In genomic region chr15:98144861-98145507, GRCm38 (mm10) we compare ENCODE assay signal across 8 mouse cellular contexts. TPM values are rescaled to one million over a fixed set of nuclear protein-coding genes. Genes with fewer than 3 reads are reported as not detected.
DNase-seq lines count a peak whose midpoint lies in the region; ATAC-seq and TF ChIP-seq lines count a peak whose summit lies in the region.

No protein-coding gene starts in this region.

- peak; percentile 43 for DNase-seq in adrenal gland, postnatal 25 days
- no peak for DNase-seq in adrenal gland, adult 18-20 months (ENCODE audit: low spot score in 2 of 2)
- peak; percentile 18 for DNase-seq in urinary bladder, postnatal 14 days (ENCODE audit: low spot score)
- no peak for DNase-seq in urinary bladder, postnatal 36 days (ENCODE audit: low spot score in 2 of 2)
- peak; percentile 33 for DNase-seq in hindbrain, embryonic 11.5 days (ENCODE audit: low spot score)
- DNase-seq in liver, embryonic 14.5 days (ENCODE audit: low read depth in 3 of 3, low spot score in 3 of 3), result no peak
- no peak for DNase-seq in frontal cortex, adult 2 months (ENCODE audit: extremely low spot score in 1 of 2, low spot score in 1 of 2)

- under 1% methylated on average over 36 of the region's 36 CpGs for WGBS in hindbrain, embryonic 11.5 days
- WGBS in liver, embryonic 14.5 days (ENCODE audit: insufficient replicate concordance), result under 1% methylated on average over 36 of the region's 36 CpGs
- WGBS in small intestine, adult 2 months, result under 1% methylated on average over 35 of the region's 36 CpGs

- no peaks in the 10 kb centered on the region; the same call in 1 of the 2 replicates for H3K4me1 ChIP-seq in hindbrain, embryonic 11.5 days (replicated peaks; ENCODE audit: control insufficient read depth, insufficient read depth, low read length)
- peaks cover 2 to 6% of the 10 kb centered on the region in 2 experiments for H3K4me1 ChIP-seq in liver, embryonic 14.5 days (replicated peaks; ENCODE audit: control insufficient read depth in 2 of 2, insufficient read depth in 2 of 2, low read length in 1 of 2)
- H3K4me1 ChIP-seq in small intestine, adult 2 months (ENCODE audit: control insufficient read depth, insufficient read depth, insufficient read length, low read length), result peaks cover 9% of the 10 kb centered on the region

- H3K4me3 ChIP-seq in hindbrain, embryonic 11.5 days (ENCODE audit: low read depth, low read length), result peak overlapping the region; percentile 96
- H3K4me3 ChIP-seq in liver, embryonic 14.5 days (ENCODE audit: insufficient read depth in 1 of 2, low read depth in 2 of 2, low read length in 2 of 2), result peak overlapping the region; percentile 72 to 84
- H3K4me3 ChIP-seq in small intestine, adult 2 months (ENCODE audit: low read depth, low read length), result peak overlapping the region; percentile 90

- no peaks in the 10 kb centered on the region for H3K36me3 ChIP-seq in hindbrain, embryonic 11.5 days (ENCODE audit: control insufficient read depth, insufficient read depth, low read length)
- H3K36me3 ChIP-seq in liver, embryonic 14.5 days (replicated peaks; ENCODE audit: control insufficient read depth, insufficient read depth, low read depth), result no peaks in the 10 kb centered on the region
- peaks cover 20% of the 10 kb centered on the region for H3K36me3 ChIP-seq in small intestine, adult 2 months (ENCODE audit: control insufficient read depth, insufficient read depth, low read length)

- peak overlapping the region; percentile 92 for H3K9ac ChIP-seq in hindbrain, embryonic 11.5 days (ENCODE audit: low read depth, low read length)
- H3K9ac ChIP-seq in liver, embryonic 14.5 days (replicated peaks), result peak overlapping the region; percentile 95

- no peak for TF ChIP-seq CTCF in liver, embryonic 14.5 days (IDR thresholded peaks at IDR 0.05; ENCODE audit: low read depth)
- TF ChIP-seq CTCF in small intestine, adult 2 months (IDR thresholded peaks at IDR 0.05; ENCODE audit: extremely low read depth, insufficient read length, insufficient replicate concordance, low read depth, low read length), result no peak

- no peak for TF ChIP-seq EP300 in liver, embryonic 14.5 days (IDR thresholded peaks at IDR 0.05; ENCODE audit: low read depth)

- no peak for TF ChIP-seq POLR2A in small intestine, adult 2 months (IDR thresholded peaks at IDR 0.05; ENCODE audit: low read depth, low read length)

- H3K9me3 ChIP-seq in hindbrain, embryonic 11.5 days (ENCODE audit: control insufficient read depth, low read length), result no peaks in the 10 kb centered on the region
- H3K9me3 ChIP-seq in liver, embryonic 14.5 days (ENCODE audit: control insufficient read depth, low read length), result no peaks in the 10 kb centered on the region

- ATAC-seq in hindbrain, embryonic 11.5 days (ENCODE audit: low FRiP score), result peak; percentile 69
- ATAC-seq in liver, embryonic 14.5 days (ENCODE audit: insufficient read depth), result peak; percentile 67

- peak overlapping the region; percentile 94 for H3K4me2 ChIP-seq in hindbrain, embryonic 11.5 days (replicated peaks; ENCODE audit: low read depth, low read length)
- peak overlapping the region; percentile 74 for H3K4me2 ChIP-seq in liver, embryonic 14.5 days (ENCODE audit: low read depth)

- H3K27me3 ChIP-seq in hindbrain, embryonic 11.5 days (ENCODE audit: control insufficient read depth, insufficient read depth, low read length), result no peaks in the 10 kb centered on the region
- no peaks in the 10 kb centered on the region for H3K27me3 ChIP-seq in liver, embryonic 14.5 days (ENCODE audit: control insufficient read depth, insufficient read depth, low read length)
- no peaks in the 10 kb centered on the region for H3K27me3 ChIP-seq in small intestine, adult 2 months (ENCODE audit: control insufficient read depth, insufficient read depth, low read length)

- H3K27ac ChIP-seq in hindbrain, embryonic 11.5 days (ENCODE audit: low read depth, low read length), result peak overlapping the region; percentile 72
- H3K27ac ChIP-seq in liver, embryonic 14.5 days, result peak overlapping the region; percentile 58
- H3K27ac ChIP-seq in small intestine, adult 2 months (ENCODE audit: insufficient read depth, low read depth, low read length), result peak overlapping the region; percentile 5; the same call in 1 of the 2 replicates

RNA-seq across cellular contexts. Expression of gene Asb8, which starts 20.4 kb away (rescaled TPM):
- 36.2 and 46.2 TPM in 2 replicates for total RNA-seq in adrenal gland, postnatal 25 days (2021)
- total RNA-seq in adrenal gland, adult 18-20 months (2021), result 10 to 100 TPM; 38.1 to 41.2 TPM
- 47.6 and 53.2 TPM in 2 replicates for polyA plus RNA-seq in hindbrain, embryonic 11.5 days (2014; fragmentation: Nextera tagmentation; extraction: Ambion mirVana)
- 9.7 and 15.1 TPM in 2 replicates for polyA plus RNA-seq in liver, embryonic 14.5 days (2012; rRNA removed)
- 22.3 and 22.4 TPM in 2 replicates for polyA plus RNA-seq in liver, embryonic 14.5 days (2014; fragmentation: Nextera tagmentation; extraction: Ambion mirVana)
- polyA plus RNA-seq in small intestine, adult 2 months (2012; rRNA removed), result 15.8 and 27.3 TPM in 2 replicates
- polyA plus RNA-seq in frontal cortex, adult 2 months (2012; rRNA removed), result 57.7 and 60.2 TPM in 2 replicates

RNA-seq across cellular contexts. Expression of gene Ccdc184, which starts 22.0 kb away (rescaled TPM):
- total RNA-seq in adrenal gland, postnatal 25 days (2021), result 0.55 and 0.71 TPM in 2 replicates
- 1 to 10 TPM in 1 of 2 experiments, under 1 TPM in 1; 0.83 to 1.1 TPM for total RNA-seq in adrenal gland, adult 18-20 months (2021)
- polyA plus RNA-seq in hindbrain, embryonic 11.5 days (2014; fragmentation: Nextera tagmentation; extraction: Ambion mirVana), result 13.3 and 15.9 TPM in 2 replicates
- 0.01 TPM in 1 of 2 replicates, not detected in the other for polyA plus RNA-seq in liver, embryonic 14.5 days (2012; rRNA removed)
- polyA plus RNA-seq in liver, embryonic 14.5 days (2014; fragmentation: Nextera tagmentation; extraction: Ambion mirVana), result not detected in 2 replicates
- polyA plus RNA-seq in small intestine, adult 2 months (2012; rRNA removed), result 0.22 and 0.43 TPM in 2 replicates
- 13.0 and 14.6 TPM in 2 replicates for polyA plus RNA-seq in frontal cortex, adult 2 months (2012; rRNA removed)

RNA-seq across cellular contexts. Expression of gene Olfr288, which starts 50.4 kb away (rescaled TPM):
- not detected in 2 replicates for total RNA-seq in adrenal gland, postnatal 25 days (2021)
- total RNA-seq in adrenal gland, adult 18-20 months (2021), result not detected
- not detected in 2 replicates for polyA plus RNA-seq in hindbrain, embryonic 11.5 days (2014; fragmentation: Nextera tagmentation; extraction: Ambion mirVana)
- not detected in 2 replicates for polyA plus RNA-seq in liver, embryonic 14.5 days (2012; rRNA removed)
- not detected in 2 replicates for polyA plus RNA-seq in liver, embryonic 14.5 days (2014; fragmentation: Nextera tagmentation; extraction: Ambion mirVana)
- polyA plus RNA-seq in small intestine, adult 2 months (2012; rRNA removed), result not detected in 2 replicates
- polyA plus RNA-seq in frontal cortex, adult 2 months (2012; rRNA removed), result 0.29 and 0.32 TPM in 2 replicates

RNA-seq across cellular contexts. Expression of gene Senp1, which starts 51.4 kb away (rescaled TPM):
- 19.8 and 20.8 TPM in 2 replicates for total RNA-seq in adrenal gland, postnatal 25 days (2021)
- 10 to 100 TPM; 16.3 to 16.9 TPM for total RNA-seq in adrenal gland, adult 18-20 months (2021)
- 40.6 and 41.5 TPM in 2 replicates for polyA plus RNA-seq in hindbrain, embryonic 11.5 days (2014; fragmentation: Nextera tagmentation; extraction: Ambion mirVana)
- polyA plus RNA-seq in liver, embryonic 14.5 days (2012; rRNA removed), result 8.7 and 10.7 TPM in 2 replicates
- polyA plus RNA-seq in liver, embryonic 14.5 days (2014; fragmentation: Nextera tagmentation; extraction: Ambion mirVana), result 15.3 and 16.9 TPM in 2 replicates
- polyA plus RNA-seq in small intestine, adult 2 months (2012; rRNA removed), result 3.2 and 5.5 TPM in 2 replicates
- 12.3 and 12.7 TPM in 2 replicates for polyA plus RNA-seq in frontal cortex, adult 2 months (2012; rRNA removed)

RNA-seq across cellular contexts. Expression of gene Pfkm, which starts 52.6 kb away (rescaled TPM):
- total RNA-seq in adrenal gland, postnatal 25 days (2021), result 47.7 and 82.8 TPM in 2 replicates
- total RNA-seq in adrenal gland, adult 18-20 months (2021), result 10 to 100 TPM; 71.0 to 86.3 TPM
- polyA plus RNA-seq in hindbrain, embryonic 11.5 days (2014; fragmentation: Nextera tagmentation; extraction: Ambion mirVana), result 32.1 and 32.6 TPM in 2 replicates
- polyA plus RNA-seq in liver, embryonic 14.5 days (2012; rRNA removed), result 18.2 and 22.4 TPM in 2 replicates
- 19.6 and 20.6 TPM in 2 replicates for polyA plus RNA-seq in liver, embryonic 14.5 days (2014; fragmentation: Nextera tagmentation; extraction: Ambion mirVana)
- polyA plus RNA-seq in small intestine, adult 2 months (2012; rRNA removed), result 4.3 and 4.8 TPM in 2 replicates
- 329 and 345 TPM in 2 replicates for polyA plus RNA-seq in frontal cortex, adult 2 months (2012; rRNA removed)

Comparison
In these comparisons a context has a peak if more than half of its experiments do, and no peak if none do; other contexts are left out.
1. DNase-seq: peak in adrenal gland, postnatal 25 days (single experiment), urinary bladder, postnatal 14 days (single experiment) and hindbrain, embryonic 11.5 days (single experiment); none in adrenal gland, adult 18-20 months (0 of 2), urinary bladder, postnatal 36 days (0 of 2), liver, embryonic 14.5 days (0 of 3) and frontal cortex, adult 2 months (0 of 2).
2. H3K27ac ChIP-seq: peak in every context shown above with its lines; median percentile 72 in hindbrain, embryonic 11.5 days; 58 in liver, embryonic 14.5 days; 5 in small intestine, adult 2 months.
3. Peak in every context shown above with its lines, with median percentiles within 50 percentile points of each other: H3K4me3 ChIP-seq.